Mouse (Mus musculus): ENCODE data around the gene Gpx7.
"Not testable (repeated sequence)": the region's sequence is repeated elsewhere in the genome, so short reads cannot be mapped to it uniquely, and the experiment has no call there.

The Gpx7 gene

DNA sequence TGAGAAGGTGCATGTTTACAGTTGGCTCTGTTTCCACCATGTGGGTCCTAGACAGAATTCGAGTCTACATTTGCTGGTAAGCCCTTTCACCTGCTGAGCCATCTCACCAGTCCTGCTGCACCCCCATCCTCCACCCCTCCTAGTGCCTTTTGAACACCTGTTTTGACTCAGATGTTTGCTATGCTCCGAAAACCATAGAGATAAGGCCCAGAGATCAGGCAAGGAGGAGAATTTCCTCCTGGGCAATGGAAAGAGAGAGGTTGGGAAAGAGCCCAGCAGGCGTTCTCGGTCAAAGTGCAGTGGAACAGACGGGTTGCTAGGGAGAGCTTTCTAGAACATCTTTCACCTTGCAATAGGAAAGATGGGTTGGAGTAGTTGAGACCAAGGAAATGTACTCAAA is 15.6 kb downstream of the Gpx7 start:
- no peak for DNase-seq (ENCODE audit: low read depth)

GRCm38 (mm10) chr4:108388741-108389140 is 18.0 kb downstream of the Gpx7 start:
- no peak for DNase-seq (ENCODE audit: low read depth)

GRCm38 (mm10) chr4:108387681-108388253 is 19.0 kb downstream of the Gpx7 start:
- DNase-seq (ENCODE audit: low read depth): no peak

DNA sequence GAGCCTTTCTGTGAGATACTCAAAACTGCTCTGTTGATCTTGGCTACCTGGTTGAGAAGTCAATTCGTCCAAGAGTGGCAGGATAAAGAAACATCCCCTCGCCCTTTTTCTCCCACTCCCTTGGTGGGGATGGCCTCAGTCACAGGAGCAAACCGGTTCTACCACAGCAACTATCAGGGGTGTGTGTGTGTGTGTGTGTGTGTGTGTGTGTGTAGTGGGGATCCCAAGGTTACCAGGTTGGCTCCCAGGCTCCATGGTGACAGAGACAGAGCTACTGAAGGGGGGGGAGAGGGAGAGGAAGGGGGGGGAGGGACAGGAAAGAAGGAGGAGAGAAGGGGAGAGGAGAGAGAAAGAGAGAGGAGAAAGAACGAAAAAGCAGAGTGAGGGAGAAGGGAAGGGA is 19.7 kb downstream of the Gpx7 start:
- DNase-seq (ENCODE audit: low read depth): no peak

DNA sequence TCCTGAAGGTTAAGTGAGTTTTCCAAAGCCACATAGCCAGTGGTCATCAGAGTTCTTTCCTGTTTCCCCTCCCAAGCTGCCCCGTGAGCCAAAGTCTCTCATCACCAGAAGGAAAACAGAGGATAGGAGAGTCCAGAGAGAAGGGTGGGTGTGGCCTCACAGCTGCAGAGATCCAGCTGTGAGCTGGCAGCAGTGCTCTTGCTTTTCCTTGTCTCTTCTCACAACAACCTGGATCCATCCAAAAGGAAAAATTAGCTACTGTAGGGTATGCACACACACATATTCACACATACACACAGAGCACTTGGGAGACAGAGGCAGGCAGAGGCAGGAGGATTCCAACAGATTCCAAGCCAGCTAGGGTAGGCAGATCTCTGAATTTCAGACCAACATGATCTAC is 20.7 kb downstream of the Gpx7 start:
- DNase-seq (ENCODE audit: low read depth): no peak

GRCm38 (mm10) chr4:108383183-108383714 is 23.5 kb downstream of the Gpx7 start, which contains the start of gene Shisal2a:
Gene Shisal2a, minus strand, starts transcription at chr4:108383349.
- no peak for DNase-seq (ENCODE audit: low read depth)

DNA sequence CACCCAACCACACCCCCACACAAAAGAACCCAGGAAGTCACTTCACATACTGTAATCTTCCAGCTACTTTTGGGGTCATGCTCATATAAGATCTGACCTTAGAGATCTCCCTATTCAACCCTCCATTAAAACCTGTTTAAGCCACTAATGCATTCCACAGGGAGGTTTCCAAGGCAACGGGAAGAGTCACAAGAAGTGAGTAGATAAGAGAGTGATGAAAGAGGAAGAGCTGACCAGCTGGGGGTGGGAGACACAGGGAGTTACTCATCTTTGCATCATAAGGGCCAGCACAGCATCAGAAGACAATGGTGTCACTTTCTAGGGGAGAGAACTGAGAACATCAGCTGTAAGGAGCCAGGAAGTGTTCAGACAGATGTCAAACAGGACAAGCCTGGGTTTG is 26.6 kb downstream of the Gpx7 start:
- no peak for DNase-seq (ENCODE audit: low read depth)

DNA sequence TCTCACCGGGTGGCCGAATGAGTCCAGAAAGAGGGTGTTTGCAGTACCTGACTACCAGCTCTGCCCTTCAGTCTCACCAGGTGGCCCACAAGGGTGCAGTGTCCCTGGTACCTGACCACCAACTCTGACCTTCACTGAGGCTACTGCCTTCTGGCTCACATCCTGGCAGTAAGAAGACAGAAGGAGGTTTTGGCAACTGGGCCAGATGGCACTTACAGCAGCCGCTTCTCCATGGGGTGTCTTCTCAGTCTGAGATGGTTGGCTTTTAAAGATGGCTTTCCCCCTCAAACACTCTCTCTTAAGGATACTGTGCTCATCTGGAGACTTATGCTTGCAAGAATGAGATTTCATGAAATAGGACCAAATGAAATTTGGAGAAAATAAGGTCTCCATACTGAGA is 27.3 kb downstream of the Gpx7 start:
- DNase-seq (ENCODE audit: low read depth): no peak

GRCm38 (mm10) chr4:108372166-108372565 is 34.6 kb downstream of the Gpx7 start:
- no peak for DNase-seq (ENCODE audit: low read depth)

DNA sequence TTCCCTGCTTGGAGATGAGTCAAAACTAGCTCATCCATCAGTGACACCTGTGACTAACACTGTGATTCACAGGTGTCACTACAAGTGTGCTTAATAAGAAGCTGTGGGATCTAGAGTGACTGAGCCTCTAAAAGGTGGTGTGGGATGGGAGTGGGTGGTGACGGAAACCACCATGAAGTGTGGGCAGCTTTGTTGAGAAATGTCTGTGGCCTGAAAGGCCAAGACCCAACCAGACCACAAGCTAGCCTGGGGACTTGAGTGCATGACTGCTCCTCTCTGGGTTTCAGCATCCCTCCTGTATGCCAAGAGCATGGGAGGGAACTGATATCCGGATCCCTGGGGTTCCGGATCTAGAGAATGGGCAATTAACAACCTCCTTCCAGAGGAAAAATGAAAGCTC is 35.3 kb downstream of the Gpx7 start:
- DNase-seq (ENCODE audit: low read depth): no peak

GRCm38 (mm10) chr4:108370409-108370808 is 36.4 kb downstream of the Gpx7 start:
- DNase-seq (ENCODE audit: low read depth): no peak

- DNase-seq (ENCODE audit: low read depth): no peak
Measured at GRCm38 (mm10) chr4:108369254-108369653, 37.5 kb downstream of the Gpx7 start.

DNA sequence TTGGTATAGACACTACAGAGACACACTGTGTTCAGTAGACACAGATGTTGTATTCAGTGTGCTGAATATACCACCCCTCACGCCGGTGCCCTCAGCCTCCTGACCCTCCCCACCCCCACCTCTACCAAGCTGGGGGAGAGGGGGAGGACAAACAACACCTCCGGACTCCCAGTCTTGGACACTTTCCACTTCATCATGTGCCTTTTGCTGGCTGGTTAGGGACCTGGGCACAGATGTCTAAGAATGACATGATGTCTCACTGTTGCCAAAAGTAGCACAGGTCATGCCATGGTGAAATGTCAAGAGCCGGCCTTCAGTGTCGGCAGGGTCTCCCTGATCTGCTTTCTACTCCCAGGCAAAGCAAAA is 42.7 kb downstream of the Gpx7 start:
- DNase-seq (ENCODE audit: low read depth): no peak

DNA sequence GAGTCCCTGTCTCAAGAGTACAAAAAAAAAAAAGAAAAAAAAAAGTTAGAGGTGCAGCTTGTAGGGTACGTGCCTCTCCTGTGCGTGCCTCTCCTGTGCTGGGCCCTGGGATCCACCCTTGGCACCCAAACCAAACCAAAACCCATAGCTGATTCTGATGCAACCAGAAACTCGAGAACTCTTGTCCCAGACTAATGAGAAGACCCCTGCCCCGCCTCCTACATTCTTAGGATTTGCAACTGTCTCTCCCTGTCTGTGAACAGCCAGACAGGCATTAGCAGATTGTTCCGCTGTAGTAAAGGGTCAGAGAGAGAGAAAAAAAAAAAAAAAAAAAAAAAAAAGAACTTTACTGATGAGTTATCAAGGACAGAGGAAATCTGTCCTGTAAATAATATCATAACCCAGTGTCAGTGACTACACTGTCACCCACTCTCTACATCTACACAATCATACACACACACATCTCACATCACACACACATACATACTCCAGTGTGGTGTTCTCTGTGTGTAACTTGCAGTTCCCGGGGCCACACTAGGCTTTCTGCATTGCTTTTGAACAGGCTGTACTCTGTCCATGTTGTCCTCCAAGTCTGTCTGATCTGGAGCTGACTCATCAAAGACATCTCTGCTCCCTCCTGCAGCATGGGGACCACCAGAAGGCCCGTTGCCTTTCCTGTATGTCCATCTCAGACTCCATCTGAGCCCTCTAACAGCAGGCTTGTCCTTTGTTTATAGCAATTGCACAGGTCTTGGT is 43.2 kb downstream of the Gpx7 start:
- DNase-seq (ENCODE audit: low read depth): no peak

- no peak for DNase-seq (ENCODE audit: low read depth)
Measured at GRCm38 (mm10) chr4:108362321-108363261, 44.2 kb downstream of the Gpx7 start.

- DNase-seq (ENCODE audit: low read depth): no peak
Measured at GRCm38 (mm10) chr4:108360136-108361055, 46.4 kb downstream of the Gpx7 start.

- no peak for DNase-seq (ENCODE audit: low read depth)
Measured at GRCm38 (mm10) chr4:108358498-108358897, 48.3 kb downstream of the Gpx7 start.

GRCm38 (mm10) chr4:108357458-108357857 is 49.3 kb downstream of the Gpx7 start:
- DNase-seq (ENCODE audit: low read depth): no peak

DNA sequence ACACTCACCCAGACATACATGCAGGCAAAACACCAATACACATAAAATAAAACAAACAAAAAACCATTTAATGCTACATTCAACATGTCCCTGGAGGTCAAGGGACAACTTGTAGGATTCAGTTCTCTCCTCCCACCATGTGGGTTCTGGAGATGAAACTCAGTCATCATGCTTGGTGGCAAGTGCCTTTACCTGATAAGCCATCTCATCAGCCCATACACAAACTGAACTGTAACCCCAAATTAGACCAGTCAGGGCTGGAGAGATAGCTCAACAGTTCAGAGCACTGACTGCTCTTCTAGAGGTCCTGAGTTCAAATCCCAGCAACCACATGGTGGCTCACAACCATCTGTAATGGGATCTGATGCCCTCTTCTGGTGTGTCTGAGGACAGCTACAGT is 53.2 kb downstream of the Gpx7 start:
- not testable (repeated sequence) for DNase-seq (ENCODE audit: low read depth)

DNA sequence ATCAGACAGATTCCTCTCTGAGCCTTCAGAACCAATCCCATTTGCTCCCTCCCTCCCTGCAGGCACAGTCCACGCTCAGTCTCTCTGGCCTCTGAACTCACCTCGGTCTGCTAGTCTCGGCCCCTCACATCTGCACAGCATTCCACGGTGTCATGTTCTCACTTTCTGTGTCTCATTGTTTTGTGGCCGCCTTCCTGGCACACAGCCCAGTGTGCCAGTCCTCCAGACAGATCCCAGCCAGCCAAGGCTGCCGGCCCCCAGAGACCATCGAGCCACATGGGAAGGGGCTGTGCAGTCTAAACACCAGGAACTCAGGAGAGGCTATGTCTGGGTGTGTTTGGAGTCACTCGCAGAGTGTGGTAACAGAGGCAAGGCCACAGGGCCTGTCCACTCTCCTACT is 55.9 kb downstream of the Gpx7 start:
- DNase-seq (ENCODE audit: low read depth): peak; percentile 36

Measured in fibroblast of lung, adult 2 months (primary cell).